Mouse (Mus musculus) lung, adult 18-20 months (tissue): ENCODE data around the gene Tpx2.
A peak's percentile ranks its signal among the peaks of the same experiment; 100 is the strongest.

Experiments used
- DNase-seq, 2 experiments: peaks; one replicate each; pipeline ENCODE4 v3.0.0; 2022; ENCODE audit warnings: mixed read lengths in 2 of 2

Gene Tpx2

DNA sequence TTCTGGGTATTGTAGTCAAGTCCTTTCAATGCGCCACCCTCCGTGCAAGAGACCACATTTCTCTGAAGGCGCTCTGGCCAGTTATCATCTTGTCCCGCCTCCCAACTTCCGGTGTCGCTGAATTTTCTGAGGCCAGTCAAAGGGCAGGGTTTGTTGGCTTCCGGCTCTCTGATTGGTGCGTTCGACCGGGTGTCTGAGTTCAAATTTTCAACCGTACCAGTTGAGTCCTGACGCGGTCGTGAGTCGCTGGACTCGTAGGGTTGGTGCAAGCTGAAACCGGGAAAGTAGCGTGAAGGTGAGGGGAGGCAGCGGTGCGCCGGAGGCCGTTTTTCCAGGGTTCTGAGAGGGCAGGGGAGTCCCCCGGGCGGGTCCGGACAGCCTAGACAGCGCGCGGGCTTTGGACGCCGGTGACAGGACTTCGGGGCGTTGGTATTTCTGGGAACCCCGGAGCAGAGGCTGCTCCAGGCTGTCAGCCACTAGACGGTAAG lies at the start of gene Tpx2:
Gene Tpx2 (plus strand): TSS at position 150 of the 488 bp plus-strand sequence.
- DNase-seq = peak; percentile 98

DNA sequence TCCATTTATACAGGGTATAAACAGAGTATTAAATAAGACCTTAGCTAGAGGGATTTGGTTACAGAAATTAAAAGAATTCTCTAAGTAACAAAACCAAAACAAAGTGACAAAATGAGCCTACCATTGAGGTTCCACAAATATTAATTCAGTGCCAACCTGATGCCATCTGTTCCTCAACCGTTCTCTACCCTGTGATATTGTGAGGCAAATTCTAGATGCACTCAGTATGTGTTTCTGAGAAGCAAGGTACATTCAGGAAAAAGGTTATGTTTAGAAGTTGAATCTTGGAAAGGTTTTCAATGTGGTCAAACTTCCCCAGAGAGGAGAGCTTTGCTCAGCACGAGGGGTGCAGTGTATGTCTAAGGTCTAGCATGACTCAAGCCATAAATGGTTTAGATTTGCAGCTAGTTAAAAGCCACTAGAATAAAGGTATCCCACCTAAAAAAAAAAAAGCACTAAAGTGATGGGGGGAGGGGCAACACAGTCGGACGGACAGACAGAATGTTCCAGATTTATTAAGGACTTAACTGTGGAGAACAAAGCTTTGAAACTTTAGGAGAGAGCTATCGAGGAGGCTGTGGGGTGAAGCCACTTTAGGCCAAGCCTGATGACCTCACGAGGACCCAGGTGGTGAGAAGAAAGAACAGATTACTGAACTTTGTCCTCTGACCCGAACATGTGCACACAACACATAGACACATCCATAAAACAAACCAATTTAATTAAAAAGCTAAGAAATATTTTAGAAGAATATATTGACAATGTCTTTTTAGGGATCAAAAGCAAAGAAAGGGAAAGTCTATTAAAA lies 47.6 kb upstream of the Tpx2 start:
- DNase-seq = no peak

DNA sequence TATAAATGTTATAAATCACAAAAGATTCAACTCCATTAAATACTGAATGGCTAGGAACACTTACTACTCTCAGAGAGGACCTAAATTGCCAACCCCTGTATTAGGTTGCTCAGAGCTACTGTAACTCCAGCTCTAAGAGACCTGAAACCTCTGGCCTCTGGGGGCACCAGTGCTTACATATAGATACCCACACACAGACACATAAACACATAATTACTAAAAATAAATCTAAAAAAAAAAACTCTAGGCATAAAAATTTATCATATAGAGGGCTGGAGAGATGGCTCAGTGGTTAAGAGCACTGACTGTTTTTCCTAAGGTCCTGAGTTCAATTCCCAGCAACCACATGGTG lies 47.0 kb upstream of the Tpx2 start:
- DNase-seq = no peak

DNA sequence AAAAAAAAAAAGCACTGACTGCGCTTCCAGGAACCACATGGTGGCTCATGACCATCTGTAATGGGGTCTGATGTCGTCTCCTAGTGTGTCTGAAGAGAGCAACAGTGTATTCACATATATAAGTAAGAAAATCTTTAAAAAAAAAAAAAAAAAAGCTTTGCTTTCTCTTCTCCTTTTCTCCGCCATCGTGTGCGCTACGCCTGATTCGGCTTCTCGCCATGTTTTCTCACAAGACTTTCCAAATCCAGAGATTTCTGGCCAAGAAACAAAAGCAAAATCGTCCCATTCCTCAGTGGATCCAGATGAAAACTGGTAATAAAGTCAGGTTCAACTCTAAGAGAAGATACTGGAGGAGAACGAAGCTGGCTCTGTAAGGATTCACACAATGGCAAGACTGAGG lies 45.5 kb upstream of the Tpx2 start:
- DNase-seq = no peak

GRCm38 (mm10) chr2:152803081-152803480 lies 44.7 kb upstream of the Tpx2 start:
- no peak for DNase-seq

DNA sequence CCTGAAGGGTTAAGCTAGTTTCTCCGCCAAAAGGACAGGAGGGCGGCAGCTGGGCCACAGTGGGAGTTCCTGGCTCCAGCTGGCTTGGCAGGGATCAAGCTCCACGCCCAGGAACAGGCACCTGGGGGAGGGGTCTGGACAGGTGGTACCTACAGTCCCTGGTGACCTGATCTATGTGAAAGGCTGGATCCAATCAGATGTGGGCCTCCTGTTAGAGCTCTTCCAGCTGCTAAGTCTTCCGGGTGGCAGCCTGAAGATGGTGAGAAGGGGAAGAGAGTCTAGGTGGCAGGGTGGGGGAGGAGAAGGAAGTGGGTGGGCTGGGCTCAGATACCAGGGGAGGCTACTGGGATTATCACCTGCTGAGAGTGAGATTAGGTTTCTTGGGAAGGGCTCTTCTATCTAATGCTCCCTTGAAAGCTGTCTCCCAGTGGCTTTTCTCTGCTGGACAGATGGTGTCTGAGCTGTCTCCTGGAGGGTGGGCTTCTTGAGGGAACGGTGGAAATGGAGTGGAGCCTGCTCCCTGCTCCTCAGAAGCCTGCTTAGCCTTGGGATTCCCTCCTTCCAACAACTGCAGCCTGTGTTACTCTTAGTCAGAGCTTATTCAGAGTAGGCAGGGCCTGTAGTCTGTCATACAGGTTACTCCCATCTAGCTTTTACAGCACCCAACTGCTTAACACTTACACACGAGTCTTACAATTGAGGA lies 43.2 kb upstream of the Tpx2 start:
- peak in 1 of 2 experiments; percentile 73 for DNase-seq

DNA sequence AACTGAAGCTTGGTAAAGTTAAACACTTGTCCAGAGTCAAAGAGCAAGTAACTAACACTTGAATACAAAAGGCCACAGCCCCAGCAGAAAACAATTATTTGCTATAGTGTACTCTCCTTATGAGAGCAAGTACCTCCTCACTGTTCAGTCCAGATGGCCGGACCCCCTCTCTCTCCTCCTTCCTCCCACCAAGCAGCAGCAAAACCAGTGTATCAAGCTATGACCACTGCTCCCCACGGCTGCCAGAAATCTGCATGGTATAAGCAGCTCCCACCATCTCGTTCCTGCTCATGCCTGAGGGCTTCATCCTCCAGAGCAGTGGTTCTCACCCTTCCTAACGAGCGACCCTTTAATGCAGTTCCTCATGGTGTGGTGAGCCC lies 42.7 kb upstream of the Tpx2 start:
- DNase-seq = no peak

GRCm38 (mm10) chr2:152806037-152806436 lies 41.7 kb upstream of the Tpx2 start:
- DNase-seq = peak; percentile 59 to 79

DNA sequence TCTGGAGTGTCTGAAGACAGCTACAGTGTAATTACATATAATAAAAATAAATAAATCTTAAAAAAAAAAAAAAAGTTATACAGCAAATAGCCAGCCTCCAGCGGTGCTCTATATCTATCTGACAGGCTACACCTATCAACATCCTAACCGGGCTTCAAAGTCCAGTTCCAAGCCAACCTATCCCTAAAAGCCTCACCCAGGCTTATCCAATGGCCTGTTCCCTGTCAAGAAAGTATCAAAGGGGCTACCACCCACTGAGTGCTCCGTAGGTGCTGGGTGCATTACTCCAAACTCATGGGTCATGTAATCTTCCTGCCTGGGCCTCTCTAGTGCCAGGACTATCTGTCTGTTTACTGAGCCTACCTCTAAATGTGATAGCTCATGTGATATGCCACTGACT lies 39.6 kb upstream of the Tpx2 start:
- DNase-seq = no peak

DNA sequence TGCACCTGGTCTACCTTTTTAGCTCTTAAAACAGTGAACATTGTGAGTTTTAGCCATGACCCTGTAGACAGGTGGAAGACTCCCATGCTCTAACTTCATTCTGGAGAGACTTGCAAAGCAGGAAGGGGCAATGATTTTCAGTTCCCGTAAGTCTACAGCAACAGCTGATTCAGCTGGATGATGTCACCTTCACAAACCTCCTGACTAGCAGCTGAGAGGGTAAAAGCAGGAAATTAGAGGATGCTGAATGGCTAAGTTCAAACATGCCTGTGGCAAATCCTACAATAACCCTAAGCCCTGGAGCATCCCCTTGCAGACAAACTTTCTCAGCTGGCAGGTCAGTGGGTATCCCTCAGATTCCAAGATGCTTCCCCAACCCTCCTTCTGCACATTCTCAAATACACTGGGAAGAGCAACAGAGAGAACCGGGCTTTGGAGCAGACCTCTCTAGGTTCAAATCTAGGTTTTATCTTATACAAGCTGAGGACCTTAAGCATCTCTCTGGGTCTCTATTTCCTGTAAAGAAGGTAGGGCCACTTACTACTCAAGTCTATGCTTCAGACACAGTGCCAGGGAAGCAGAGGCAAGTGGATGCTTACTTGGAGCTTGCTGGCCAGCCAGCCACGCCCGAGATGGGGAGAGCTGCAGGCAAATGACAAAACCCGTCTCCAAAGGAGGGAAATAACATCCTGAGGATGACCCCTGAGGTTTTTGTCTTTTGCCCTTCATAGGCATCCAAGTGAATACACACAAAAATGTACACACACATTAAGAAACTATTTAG lies 37.4 kb upstream of the Tpx2 start:
- no peak for DNase-seq

- DNase-seq = no peak
These were observed 36.2 kb upstream of the Tpx2 start for GRCm38 (mm10) chr2:152811336-152812165.

DNA sequence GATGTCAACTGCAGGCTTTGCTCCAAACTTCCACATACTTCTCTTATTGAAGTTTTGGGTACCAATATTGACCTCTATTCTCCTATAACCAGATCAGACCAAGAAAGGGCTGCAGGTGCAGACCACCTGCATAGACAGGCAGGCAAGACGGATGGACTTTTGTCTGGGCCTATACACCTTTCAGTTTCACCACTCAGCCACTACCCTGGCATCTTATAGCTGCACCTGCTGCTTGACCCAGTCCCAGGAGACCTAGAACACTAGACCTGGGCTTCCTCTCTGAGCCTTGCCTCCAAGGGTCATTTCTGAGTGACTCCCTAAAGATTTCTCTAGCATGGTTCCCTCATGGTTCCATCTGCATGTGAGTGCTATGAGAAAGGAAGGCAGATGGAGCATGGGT lies 34.5 kb upstream of the Tpx2 start:
- DNase-seq = no peak

GRCm38 (mm10) chr2:152814213-152814874 lies 33.4 kb upstream of the Tpx2 start:
- DNase-seq = peak; percentile 59 to 67

DNA sequence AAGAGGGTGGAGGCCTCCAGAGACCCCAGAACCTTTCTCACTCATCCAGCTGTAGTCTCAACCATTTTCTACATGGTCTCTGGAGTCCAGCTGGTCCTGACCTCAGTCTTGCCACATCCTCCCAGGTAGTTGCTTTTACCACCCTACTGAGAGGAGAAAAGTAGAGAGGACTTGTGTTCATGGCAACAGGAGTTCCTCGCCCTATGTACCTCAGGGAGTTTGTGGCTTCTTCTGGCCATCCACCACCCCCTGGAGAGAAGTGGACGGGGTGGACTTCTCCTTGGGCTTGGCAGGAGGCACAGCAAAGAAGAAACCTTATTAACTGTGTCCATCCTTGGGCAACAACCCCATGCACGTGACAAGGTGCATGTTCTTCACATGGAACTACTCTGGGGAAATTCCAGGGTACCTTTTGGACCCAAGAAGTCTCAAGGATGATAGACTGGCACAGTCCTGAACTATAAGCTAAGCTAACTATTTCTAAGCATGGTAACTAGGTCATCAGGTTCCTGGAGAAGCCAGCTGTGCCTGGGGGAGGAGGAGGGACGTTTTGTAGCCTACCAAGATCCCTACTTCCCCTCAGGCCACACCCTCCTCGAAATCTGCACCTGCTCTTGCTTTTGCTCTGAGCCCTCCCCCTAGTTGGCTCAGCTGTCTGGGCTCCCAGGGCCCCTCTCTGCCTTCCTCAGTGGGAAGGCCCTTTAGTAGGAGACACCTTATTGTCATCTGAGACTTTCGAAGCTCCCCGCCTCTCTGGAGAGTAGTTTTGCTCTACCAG lies 31.7 kb upstream of the Tpx2 start:
- DNase-seq = peak; percentile 50 to 64

DNA sequence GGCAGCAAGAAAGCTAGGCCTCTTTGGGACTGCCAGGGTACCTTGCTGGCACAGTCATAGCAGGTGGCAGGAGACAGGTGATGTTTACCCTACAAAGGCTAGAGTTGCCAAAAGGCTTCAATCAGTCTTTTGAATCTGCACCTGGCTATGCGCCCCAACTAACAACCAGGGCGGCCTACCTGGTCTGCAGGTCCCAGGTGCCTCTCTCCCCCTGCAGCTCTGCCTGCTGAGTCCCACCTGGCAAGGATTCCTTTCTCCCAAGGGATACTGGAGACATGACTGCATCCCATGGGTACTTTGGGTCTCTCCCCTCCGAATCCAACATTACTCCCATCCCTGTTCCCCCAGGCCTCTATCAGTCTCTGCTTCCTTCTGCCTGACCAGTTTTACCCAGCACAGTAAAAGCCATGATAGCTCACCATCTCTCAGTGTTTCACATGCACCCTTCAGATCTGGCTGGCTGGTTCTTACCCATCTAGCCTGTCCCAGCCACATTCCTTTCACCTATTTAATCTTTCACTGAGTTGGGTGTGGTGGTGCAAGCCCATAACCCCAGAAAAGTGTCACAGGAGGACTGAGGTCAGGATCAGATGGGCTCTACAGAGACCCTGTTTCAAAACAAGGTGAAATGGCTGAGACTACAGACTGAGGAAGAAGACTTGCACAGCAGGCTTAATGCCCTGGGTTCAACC lies 31.0 kb upstream of the Tpx2 start:
- DNase-seq = no peak

DNA sequence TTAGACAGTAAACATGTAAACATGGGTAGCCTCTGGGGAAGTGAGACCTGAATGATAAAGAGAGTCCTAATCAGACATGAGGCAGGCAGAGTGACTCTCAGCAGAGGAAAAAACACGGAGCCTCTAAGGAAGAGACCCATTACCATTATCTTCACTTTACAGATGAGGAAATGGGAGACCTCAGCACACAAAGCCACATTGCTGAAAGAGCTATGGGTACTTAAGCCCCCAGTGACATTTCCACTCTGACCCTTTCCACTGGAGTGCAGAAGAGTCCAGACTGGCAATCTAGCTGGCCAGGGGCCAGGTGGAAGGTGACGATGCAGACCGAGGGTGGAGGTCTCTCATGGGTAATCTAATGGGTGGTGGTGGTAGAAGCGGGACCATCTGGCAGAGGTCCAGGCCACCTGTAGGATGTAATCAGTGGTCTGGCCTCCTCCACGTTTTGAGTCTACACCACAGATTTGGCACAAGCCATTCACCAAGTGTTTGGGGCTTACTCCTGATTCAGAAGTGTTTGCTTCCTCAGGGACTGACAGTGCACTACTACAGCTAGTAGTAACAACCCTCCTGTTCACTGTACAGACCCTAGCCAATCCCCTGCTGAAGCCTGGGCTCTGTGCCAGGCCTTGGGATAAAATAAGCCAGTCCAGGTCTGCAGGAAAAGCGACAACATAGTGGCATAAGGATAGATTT lies 30.0 kb upstream of the Tpx2 start:
- peak; percentile 53 to 55 for DNase-seq

DNA sequence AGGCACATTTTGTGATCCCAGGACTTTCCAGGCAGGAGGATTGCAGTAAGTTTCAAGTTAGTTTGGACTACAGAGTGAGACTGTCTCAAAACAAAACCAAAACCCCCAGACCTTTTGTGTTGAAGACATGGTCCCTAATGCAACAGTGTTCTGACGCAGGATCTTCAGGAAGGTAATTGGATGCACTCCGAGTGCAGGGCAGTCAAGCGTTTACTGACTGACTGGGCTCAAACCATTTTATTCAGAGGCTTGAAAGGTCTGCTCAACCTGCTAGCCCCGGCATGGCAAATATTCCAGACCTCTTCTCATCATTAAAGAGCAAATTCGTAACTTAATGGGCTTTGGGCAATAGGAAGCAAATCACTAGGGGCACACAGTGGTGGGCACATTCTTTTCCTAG lies 29.1 kb upstream of the Tpx2 start:
- no peak for DNase-seq

DNA sequence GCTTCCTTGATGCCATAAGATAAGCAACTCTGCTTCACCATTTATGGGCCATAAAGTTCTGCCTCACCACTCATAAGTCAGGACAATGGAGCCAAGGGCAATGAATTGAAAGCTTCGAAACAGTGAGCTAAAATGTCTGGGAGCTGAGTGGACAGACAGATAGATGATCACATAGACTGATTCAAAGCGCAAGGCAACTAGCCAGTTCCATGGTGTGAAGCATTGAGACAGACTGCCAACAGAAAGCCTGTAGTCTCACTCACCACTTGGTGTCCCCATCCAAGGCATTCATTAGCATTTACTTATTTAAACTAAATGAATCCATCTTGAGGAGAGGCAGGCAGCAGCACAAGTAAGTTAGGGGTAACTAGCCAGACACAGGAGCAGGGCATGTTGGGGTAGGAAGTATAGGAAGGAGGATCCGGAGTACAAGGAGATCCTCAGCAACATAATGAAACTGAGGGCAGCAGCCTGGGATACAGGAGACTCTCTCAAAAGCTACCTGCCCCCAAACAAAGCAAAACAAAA lies 28.6 kb upstream of the Tpx2 start:
- no peak for DNase-seq

DNA sequence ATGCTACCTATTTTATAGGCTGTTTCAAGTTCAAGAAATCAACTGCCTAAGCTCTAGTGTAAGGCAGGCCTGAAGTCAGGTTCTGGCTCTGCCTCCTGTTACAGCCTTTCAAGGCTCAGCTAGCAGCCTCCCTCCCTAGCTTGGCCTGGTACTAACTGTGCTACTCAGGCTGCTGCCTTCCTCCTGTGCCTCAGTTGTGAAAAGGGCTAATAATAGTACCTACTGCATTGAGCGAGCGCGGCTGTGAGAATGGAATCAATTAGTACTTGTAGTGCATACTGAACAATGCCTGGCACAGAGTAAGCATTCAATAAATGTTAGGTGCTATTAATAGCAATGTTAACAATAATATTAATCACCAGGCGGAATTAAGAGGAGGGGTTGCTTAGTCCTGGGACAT lies 27.8 kb upstream of the Tpx2 start:
- DNase-seq = peak; percentile 69 to 81

GRCm38 (mm10) chr2:152820369-152820768 lies 27.4 kb upstream of the Tpx2 start:
- peak; percentile 90 to 94 for DNase-seq
